Mouse (Mus musculus): ENCODE results near the gene Gm49673. TPM values are rescaled to one million over a fixed set of nuclear protein-coding genes. Genes with fewer than 3 reads are reported as not detected.
"Not testable (repeated sequence)": the region's sequence is repeated elsewhere in the genome, so short reads cannot be mapped to it uniquely, and the experiment has no call there.

Gm49673 gene
- 0.24 and 0.90 TPM in 2 replicates for polyA plus RNA-seq (2012; rRNA removed)

- DNase-seq (ENCODE audit: low read depth), result peak; percentile 41
- 0 out of 2 replicates have a peak, but pooled peaks have one; percentile 15 for TF ChIP-seq POLR2A (IDR thresholded peaks at IDR 0.05; ENCODE audit: borderline replicate concordance, extremely low read depth, insufficient read depth, insufficient read length, poor library complexity, severe bottlenecking)
Measured at GRCm38 (mm10) chr17:8147439-8148316, at the start of gene Gm49673, which contains the start of gene Rnaset2a. TSS of gene Gm49673 (minus strand) at chr17:8147788. TSS of gene Rnaset2a (minus strand) at chr17:8148097.

GRCm38 (mm10) chr17:8195685-8196376 lies 48.2 kb upstream of the Gm49673 start:
- DNase-seq (ENCODE audit: low read depth), result no peak
- TF ChIP-seq POLR2A (IDR thresholded peaks at IDR 0.05; ENCODE audit: borderline replicate concordance, extremely low read depth, insufficient read depth, insufficient read length, poor library complexity, severe bottlenecking) (no peak), CTCF (IDR thresholded peaks at IDR 0.05; ENCODE audit: borderline replicate concordance, extremely low read depth, insufficient read depth, insufficient read length) (no peak)

- TF ChIP-seq CTCF (IDR thresholded peaks at IDR 0.05; ENCODE audit: borderline replicate concordance, extremely low read depth, insufficient read depth, insufficient read length) (no peak), POLR2A (IDR thresholded peaks at IDR 0.05; ENCODE audit: borderline replicate concordance, extremely low read depth, insufficient read depth, insufficient read length, poor library complexity, severe bottlenecking) (no peak)
- no peak for DNase-seq (ENCODE audit: low read depth)
Measured at GRCm38 (mm10) chr17:8193678-8194077, 46.1 kb upstream of the Gm49673 start.

GRCm38 (mm10) chr17:8184217-8184616 lies 36.6 kb upstream of the Gm49673 start:
- no peak for DNase-seq (ENCODE audit: low read depth)
- no peak for TF ChIP-seq POLR2A (IDR thresholded peaks at IDR 0.05; ENCODE audit: borderline replicate concordance, extremely low read depth, insufficient read depth, insufficient read length, poor library complexity, severe bottlenecking)
- TF ChIP-seq CTCF (IDR thresholded peaks at IDR 0.05; ENCODE audit: borderline replicate concordance, extremely low read depth, insufficient read depth, insufficient read length), result no peak

GRCm38 (mm10) chr17:8183815-8184214 lies 36.2 kb upstream of the Gm49673 start:
- TF ChIP-seq CTCF (IDR thresholded peaks at IDR 0.05; ENCODE audit: borderline replicate concordance, extremely low read depth, insufficient read depth, insufficient read length) (no peak), POLR2A (IDR thresholded peaks at IDR 0.05; ENCODE audit: borderline replicate concordance, extremely low read depth, insufficient read depth, insufficient read length, poor library complexity, severe bottlenecking) (no peak)
- DNase-seq (ENCODE audit: low read depth), result no peak

GRCm38 (mm10) chr17:8177090-8177489 lies 29.5 kb upstream of the Gm49673 start:
- DNase-seq (ENCODE audit: low read depth), result peak; percentile 72
- no peak for TF ChIP-seq POLR2A (IDR thresholded peaks at IDR 0.05; ENCODE audit: borderline replicate concordance, extremely low read depth, insufficient read depth, insufficient read length, poor library complexity, severe bottlenecking)
- TF ChIP-seq CTCF (IDR thresholded peaks at IDR 0.05; ENCODE audit: borderline replicate concordance, extremely low read depth, insufficient read depth, insufficient read length), result no peak

- no peak for DNase-seq (ENCODE audit: low read depth)
- TF ChIP-seq CTCF (IDR thresholded peaks at IDR 0.05; ENCODE audit: borderline replicate concordance, extremely low read depth, insufficient read depth, insufficient read length) (no peak), POLR2A (IDR thresholded peaks at IDR 0.05; ENCODE audit: borderline replicate concordance, extremely low read depth, insufficient read depth, insufficient read length, poor library complexity, severe bottlenecking) (no peak)
Measured at GRCm38 (mm10) chr17:8171081-8171480, 23.5 kb upstream of the Gm49673 start.

- no peak for TF ChIP-seq POLR2A (IDR thresholded peaks at IDR 0.05; ENCODE audit: borderline replicate concordance, extremely low read depth, insufficient read depth, insufficient read length, poor library complexity, severe bottlenecking)
- TF ChIP-seq CTCF (IDR thresholded peaks at IDR 0.05; ENCODE audit: borderline replicate concordance, extremely low read depth, insufficient read depth, insufficient read length), result no peak
- no peak for DNase-seq (ENCODE audit: low read depth)
Measured at GRCm38 (mm10) chr17:8170331-8170730, 22.7 kb upstream of the Gm49673 start.

- DNase-seq (ENCODE audit: low read depth), result not testable (repeated sequence)
Measured at GRCm38 (mm10) chr17:8167436-8167835, 19.8 kb upstream of the Gm49673 start.

- DNase-seq (ENCODE audit: low read depth), result not testable (repeated sequence)
Measured at GRCm38 (mm10) chr17:8166454-8166853, 18.9 kb upstream of the Gm49673 start.

GRCm38 (mm10) chr17:8165977-8166376 lies 18.4 kb upstream of the Gm49673 start:
- DNase-seq (ENCODE audit: low read depth), result not testable (repeated sequence)

GRCm38 (mm10) chr17:8165608-8165945 lies 18.0 kb upstream of the Gm49673 start:
- DNase-seq (ENCODE audit: low read depth), result peak; percentile 7

GRCm38 (mm10) chr17:8164701-8165607 lies 17.4 kb upstream of the Gm49673 start, which contains the start of gene Fgfr1op:
TSS of gene Fgfr1op (plus strand) at chr17:8165501.
- DNase-seq (ENCODE audit: low read depth), result peak; percentile 23

Measured in brain, embryonic 14.5 days (tissue).